Mouse (Mus musculus) E14TG2a.4 (cell line): ENCODE results near the gene Cby3.

ENCODE experiments used
- CTCF ChIP-seq: conservative IDR thresholded peaks from 2 replicates; pipeline ENCODE4 v1.5.1; 2014; ENCODE audit warnings: low read length
- NANOG ChIP-seq: IDR thresholded peaks from 2 replicates; pipeline ENCODE4 v1.6.1; 2014; ENCODE audit warnings: borderline replicate concordance, low read length, mixed read lengths
- POU5F1 ChIP-seq: IDR thresholded peaks from 2 replicates; pipeline ENCODE4 v1.6.1; 2014; ENCODE audit warnings: low read length, borderline replicate concordance

DNA sequence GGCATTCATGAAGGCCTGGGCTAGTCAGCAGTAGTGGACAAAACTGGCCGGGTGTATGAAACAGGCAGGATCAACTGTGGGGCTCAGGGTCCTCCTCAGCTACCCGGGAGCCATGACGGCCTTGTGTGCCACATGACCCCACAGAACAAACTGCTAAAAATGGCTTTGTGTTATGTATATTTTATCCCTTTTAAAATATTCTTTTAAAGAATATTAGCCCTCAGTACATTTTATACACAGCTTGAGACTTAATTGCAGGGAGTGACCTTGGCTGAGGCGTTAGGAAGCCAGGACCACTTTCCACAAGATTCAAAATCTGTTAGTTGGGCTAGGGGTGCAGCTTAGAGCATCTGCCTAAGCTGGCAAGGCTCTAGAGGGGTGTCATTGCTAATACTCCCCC, 16.7 kb downstream of the Cby3 start:
- no peak for TF ChIP-seq CTCF
- TF ChIP-seq POU5F1: no peak
- TF ChIP-seq NANOG: no peak
